Mouse (Mus musculus) hindbrain, embryonic 15.5 days (tissue): Measurements from ENCODE around the gene Fam149b. TPM values are rescaled to one million over a fixed set of nuclear protein-coding genes. Genes with fewer than 3 reads are reported as not detected.
"Not testable (repeated sequence)": the region's sequence is repeated elsewhere in the genome, so short reads cannot be mapped to it uniquely, and the experiment has no call there.

ENCODE experiments used
- ATAC-seq: fragments of 200-750 bp; cut with Nextera tagmentation; 2 replicates; pipeline ENCODE4 v1.8.0; 2017; ENCODE audit warnings: low read depth, moderate number of reproducible peaks, moderate TSS enrichment; ENCODE audit not compliant: low FRiP score
- H3K27ac ChIP-seq: fragments of 300-500 bp; sonication (generic); replicated peaks from 2 replicates; pipeline ENCODE4 v1.5.1; 2015; ENCODE audit warnings: mild to moderate bottlenecking, inconsistent platforms
- H3K27me3 ChIP-seq: fragments of 300-500 bp; sonication (generic); 2 replicates; pipeline ENCODE4 v1.6.1; 2015; ENCODE audit warnings: control low read depth, inconsistent platforms
- H3K36me3 ChIP-seq: fragments of 300-500 bp; sonication (generic); 2 replicates; pipeline ENCODE4 v1.6.1; 2015; ENCODE audit warnings: control low read depth, inconsistent platforms
- H3K4me1 ChIP-seq: fragments of 300-500 bp; sonication (generic); replicated peaks from 2 replicates; pipeline ENCODE4 v1.6.1; 2015; ENCODE audit warnings: control low read depth, inconsistent platforms
- H3K4me2 ChIP-seq: fragments of 300-500 bp; sonication (generic); 2 replicates; pipeline ENCODE4 v1.6.1; 2015; ENCODE audit warnings: moderate library complexity, mild to moderate bottlenecking, inconsistent platforms
- H3K4me3 ChIP-seq: fragments of 300-500 bp; sonication (generic); 2 replicates; pipeline ENCODE4 v1.5.1; 2015; ENCODE audit warnings: mild to moderate bottlenecking, inconsistent platforms
- H3K9ac ChIP-seq: fragments of 300-500 bp; sonication (generic); 2 replicates; pipeline ENCODE4 v1.6.1; 2015; ENCODE audit warnings: inconsistent platforms
- H3K9me3 ChIP-seq: fragments of 300-500 bp; sonication (generic); 2 replicates; pipeline ENCODE4 v1.6.1; 2016; ENCODE audit warnings: control low read depth, inconsistent platforms
- WGBS: fragments of 180-500 bp; shearing (Covaris S2); methylation state at CpG from one replicate; pipeline ENCODE4 v1.1.7; 2015; 5-methylcytosine and 5-hydroxymethylcytosine counted together
- polyA plus RNA-seq: library from polyadenylated mRNA; unstranded; fragments of >200 nt; fragmentation: Nextera tagmentation; extraction: Ambion mirVana; gene quantifications from 2 replicates; pipeline ENCODE4 v1.2.1, GENCODE M21; 2015

Gene Fam149b
- polyA plus RNA-seq = 40.0 and 43.0 TPM in 2 replicates

- under 1% methylated on average over 38 of the region's 42 CpGs for WGBS
- Histone ChIP-seq H3K4me1 (peaks cover 25% of the 10 kb centered on the region), H3K4me3 (peak within 1 kb of the TSS; percentile 70), H3K4me2 (peak within 1 kb of the TSS; percentile 89), H3K9ac (peak within 1 kb of the TSS; percentile 87), H3K9me3 (no peaks in the 10 kb centered on the region), H3K27me3 (no peaks in the 10 kb centered on the region), H3K27ac (peak within 1 kb of the TSS; percentile 90), H3K36me3 (peaks cover 18% of the 10 kb centered on the region)
- peak; percentile 99 for ATAC-seq
Observed at GRCm38 (mm10) chr14:20347991-20348541, at the start of gene Fam149b, which contains the start of gene Ecd. Gene Fam149b, plus strand, starts transcription at chr14:20348162. Gene Ecd, minus strand, starts transcription at chr14:20348121.

- not testable (repeated sequence) for H3K27me3 ChIP-seq, H3K4me2 ChIP-seq, H3K27ac ChIP-seq, H3K4me3 ChIP-seq, H3K9me3 ChIP-seq, ATAC-seq, H3K9ac ChIP-seq, H3K4me1 ChIP-seq
- WGBS = 75% methylated on average over 2 of the region's 2 CpGs
- H3K36me3 ChIP-seq = peaks cover 12% of the 10 kb centered on the region
Observed at GRCm38 (mm10) chr14:20305085-20305484, 42.9 kb upstream of the Fam149b start.

GRCm38 (mm10) chr14:20315137-20315536, 32.8 kb upstream of the Fam149b start:
- no peak for ATAC-seq
- Histone ChIP-seq H3K4me3 (no peak overlapping the region), H3K4me2 (no peak overlapping the region), H3K9me3 (no peaks in the 10 kb centered on the region), H3K27ac (no peak overlapping the region), H3K36me3 (peaks cover 10% of the 10 kb centered on the region), H3K9ac (no peak overlapping the region), H3K4me1 (no peaks in the 10 kb centered on the region), H3K27me3 (no peaks in the 10 kb centered on the region)
- WGBS = 94% methylated on average over 1 of the region's 1 CpGs

GRCm38 (mm10) chr14:20319420-20319819, 28.5 kb upstream of the Fam149b start:
- WGBS = 82% methylated on average over 3 of the region's 3 CpGs
- no peak for ATAC-seq
- peaks cover 27% of the 10 kb centered on the region for H3K36me3 ChIP-seq

GRCm38 (mm10) chr14:20324196-20324595, 23.8 kb upstream of the Fam149b start:
- no peak overlapping the region for H3K4me2 ChIP-seq
- no peak overlapping the region for H3K27ac ChIP-seq
- peaks cover 51% of the 10 kb centered on the region for H3K36me3 ChIP-seq
- WGBS = 97% methylated on average over 9 of the region's 9 CpGs
- no peaks in the 10 kb centered on the region for H3K4me1 ChIP-seq
- ATAC-seq = no peak
- H3K27me3 ChIP-seq = no peaks in the 10 kb centered on the region
- no peaks in the 10 kb centered on the region for H3K9me3 ChIP-seq
- H3K9ac ChIP-seq = no peak overlapping the region
- no peak overlapping the region for H3K4me3 ChIP-seq

More at GRCm38 (mm10) chr14:20319420-20319819, 28.5 kb upstream of the Fam149b start:
- H3K27me3 ChIP-seq = no peaks in the 10 kb centered on the region
- no peak overlapping the region for H3K9ac ChIP-seq
- H3K4me2 ChIP-seq = no peak overlapping the region
- no peaks in the 10 kb centered on the region for H3K4me1 ChIP-seq
- no peaks in the 10 kb centered on the region for H3K9me3 ChIP-seq
- H3K4me3 ChIP-seq = no peak overlapping the region
- no peak overlapping the region for H3K27ac ChIP-seq

- no peak overlapping the region for H3K4me2 ChIP-seq
- H3K4me3 ChIP-seq = no peak overlapping the region
- no peaks in the 10 kb centered on the region for H3K9me3 ChIP-seq
- H3K4me1 ChIP-seq = no peaks in the 10 kb centered on the region
- peaks cover 67% of the 10 kb centered on the region for H3K36me3 ChIP-seq
- no peak overlapping the region for H3K27ac ChIP-seq
- no peaks in the 10 kb centered on the region for H3K27me3 ChIP-seq
- no peak for ATAC-seq
- no peak overlapping the region for H3K9ac ChIP-seq
- WGBS = 74% methylated on average over 9 of the region's 9 CpGs
Observed at GRCm38 (mm10) chr14:20328474-20328873, 19.5 kb upstream of the Fam149b start.

- 95% methylated on average over 4 of the region's 4 CpGs for WGBS
- no peak for ATAC-seq
- Histone ChIP-seq H3K9me3 (no peaks in the 10 kb centered on the region), H3K9ac (no peak overlapping the region), H3K27ac (no peak overlapping the region), H3K36me3 (peaks cover 75% of the 10 kb centered on the region), H3K4me3 (no peak overlapping the region), H3K4me2 (no peak overlapping the region), H3K27me3 (no peaks in the 10 kb centered on the region), H3K4me1 (no peaks in the 10 kb centered on the region)
Observed at GRCm38 (mm10) chr14:20331316-20331715, 16.6 kb upstream of the Fam149b start.

GRCm38 (mm10) chr14:20339415-20339814, 8.5 kb upstream of the Fam149b start:
- Histone ChIP-seq H3K27ac (no peak overlapping the region), H3K36me3 (peaks cover 53% of the 10 kb centered on the region), H3K4me1 (no peaks in the 10 kb centered on the region), H3K9me3 (no peaks in the 10 kb centered on the region), H3K9ac (no peak overlapping the region), H3K27me3 (no peaks in the 10 kb centered on the region), H3K4me2 (no peak overlapping the region), H3K4me3 (no peak overlapping the region)
- WGBS = 96% methylated on average over 5 of the region's 5 CpGs
- ATAC-seq = no peak

- WGBS = 88% methylated on average over 8 of the region's 8 CpGs
- H3K27me3 ChIP-seq = no peaks in the 10 kb centered on the region
- no peak for ATAC-seq
Observed at GRCm38 (mm10) chr14:20340149-20340548, 7.8 kb upstream of the Fam149b start.

GRCm38 (mm10) chr14:20340866-20341265, 7.1 kb upstream of the Fam149b start:
- Histone ChIP-seq H3K4me2 (no peak overlapping the region), H3K4me3 (no peak overlapping the region), H3K27me3 (no peaks in the 10 kb centered on the region), H3K4me1 (no peaks in the 10 kb centered on the region; the same call in 1 of the 2 replicates), H3K27ac (no peak overlapping the region), H3K36me3 (peaks cover 46% of the 10 kb centered on the region), H3K9ac (no peak overlapping the region), H3K9me3 (no peaks in the 10 kb centered on the region)
- no peak for ATAC-seq
- 90% methylated on average over 7 of the region's 7 CpGs for WGBS

More at GRCm38 (mm10) chr14:20340149-20340548, 7.8 kb upstream of the Fam149b start:
- H3K4me2 ChIP-seq = no peak overlapping the region
- H3K36me3 ChIP-seq = peaks cover 51% of the 10 kb centered on the region
- no peaks in the 10 kb centered on the region for H3K9me3 ChIP-seq
- H3K4me3 ChIP-seq = no peak overlapping the region
- no peak overlapping the region for H3K9ac ChIP-seq
- no peak overlapping the region for H3K27ac ChIP-seq
- H3K4me1 ChIP-seq = no peaks in the 10 kb centered on the region

GRCm38 (mm10) chr14:20345885-20346284, 2.1 kb upstream of the Fam149b start:
- Histone ChIP-seq H3K27me3 (no peaks in the 10 kb centered on the region), H3K4me2 (no peak overlapping the region), H3K27ac (no peak overlapping the region), H3K36me3 (peaks cover 21% of the 10 kb centered on the region), H3K9me3 (no peaks in the 10 kb centered on the region), H3K4me1 (peaks cover 25% of the 10 kb centered on the region), H3K9ac (no peak overlapping the region), H3K4me3 (no peak overlapping the region)
- 90% methylated on average over 9 of the region's 9 CpGs for WGBS
- no peak for ATAC-seq

- Histone ChIP-seq H3K9ac (peak overlapping the region; percentile 69), H3K36me3 (peaks cover 19% of the 10 kb centered on the region), H3K9me3 (no peaks in the 10 kb centered on the region), H3K27ac (peak overlapping the region; percentile 76), H3K27me3 (no peaks in the 10 kb centered on the region), H3K4me2 (peak overlapping the region; percentile 61), H3K4me1 (peaks cover 25% of the 10 kb centered on the region), H3K4me3 (peak overlapping the region; percentile 70)
- ATAC-seq = peak; percentile 79
- WGBS = 3% methylated on average over 15 of the region's 15 CpGs
Observed at GRCm38 (mm10) chr14:20347441-20347990, 446 bp upstream of the Fam149b start.
